Mouse (Mus musculus): ENCODE measurements at regions not wholly inside any gene's neighbourhood (a gene's known extent, or its start where the extent isn't known, plus 50 kb on each side); places are given as distances from the start of the nearest gene placed in this dataset.

DNA sequence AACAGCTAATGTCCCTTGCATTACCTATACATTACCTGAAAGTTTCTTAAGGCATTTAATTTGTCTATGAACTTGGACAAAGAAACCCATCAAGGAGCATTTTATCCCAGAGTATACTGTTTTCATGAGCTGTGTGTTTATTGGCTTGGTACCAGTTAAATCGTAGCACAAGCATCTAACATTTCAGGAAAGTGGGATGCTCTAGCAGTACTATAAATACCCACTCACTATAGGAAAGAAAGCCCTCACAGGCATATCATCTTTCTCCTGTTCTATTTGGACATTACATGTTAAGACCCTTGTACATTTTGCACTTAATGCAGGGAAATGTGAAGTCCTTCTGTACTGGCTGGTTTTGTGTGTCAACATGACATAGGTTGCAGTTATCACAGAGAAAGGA lies 163.9 kb downstream of the Ptprc start:
- DNase-seq, result no peak

DNA sequence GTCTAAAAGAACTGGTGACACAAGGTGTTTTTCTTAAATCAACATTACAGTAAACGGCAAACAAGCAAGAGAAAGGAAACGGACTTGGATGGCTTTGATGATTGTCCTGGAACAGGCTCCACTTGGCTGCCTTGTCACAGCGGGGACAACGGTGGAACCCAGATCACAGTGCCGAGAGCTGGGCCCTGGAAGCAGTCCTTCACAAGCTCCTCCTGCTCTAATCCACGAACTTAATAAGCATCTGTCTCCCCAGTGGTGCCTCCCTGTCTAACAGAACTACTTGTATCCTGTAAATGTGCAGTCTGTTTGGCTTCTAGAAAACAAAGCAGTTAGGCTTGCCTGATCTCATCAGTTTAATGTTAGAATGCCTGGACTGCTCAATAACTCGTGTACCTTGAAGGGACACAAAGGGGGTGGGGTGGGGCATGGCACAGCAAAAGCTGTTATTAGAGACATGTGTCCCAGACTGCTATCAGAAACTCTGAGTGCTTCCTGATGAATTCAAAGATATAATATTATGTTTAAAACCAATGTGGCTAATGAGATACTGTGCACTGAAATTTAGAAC lies 164.5 kb downstream of the Ptprc start:
- no peak for DNase-seq

DNA sequence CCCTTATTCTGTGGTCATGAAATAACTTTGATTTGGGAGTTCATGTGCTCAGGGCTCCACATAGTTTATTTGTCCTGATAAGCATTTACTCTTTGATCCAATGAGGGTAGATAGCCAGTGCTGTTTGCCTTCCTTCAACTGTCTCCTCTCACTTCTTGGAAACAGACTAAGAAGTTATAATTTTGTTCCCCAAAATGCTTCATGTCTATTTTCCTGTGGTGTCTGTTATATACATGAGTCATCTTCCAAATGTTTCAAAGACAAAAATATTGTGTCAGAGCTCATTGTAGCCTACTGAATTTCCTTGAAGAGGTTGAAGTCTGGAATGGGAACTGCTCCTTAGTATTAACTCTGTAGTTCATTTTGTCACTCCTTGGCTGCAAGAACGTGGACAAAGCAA lies 168.7 kb downstream of the Ptprc start:
- no peak for DNase-seq

DNA sequence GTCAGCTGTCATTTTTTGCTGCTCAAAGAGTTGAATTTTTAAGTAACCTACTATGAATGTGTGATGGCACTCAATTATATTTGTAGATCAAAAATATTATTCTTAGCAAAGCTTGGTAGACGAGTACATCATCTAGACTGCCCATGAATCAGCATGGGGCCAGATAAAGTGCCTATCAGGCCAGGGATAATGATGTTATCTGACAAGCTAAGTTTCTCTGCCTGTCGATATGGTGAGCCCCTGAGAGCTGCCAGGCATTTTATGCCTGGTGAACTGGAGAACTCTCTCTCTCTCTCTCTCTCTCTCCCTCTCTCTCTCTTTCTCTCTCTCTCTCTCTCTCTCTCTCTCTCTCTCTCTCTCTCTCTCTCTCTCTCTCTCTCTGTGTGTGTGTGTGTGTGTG lies 171.2 kb downstream of the Ptprc start:
- DNase-seq, result no peak

DNA sequence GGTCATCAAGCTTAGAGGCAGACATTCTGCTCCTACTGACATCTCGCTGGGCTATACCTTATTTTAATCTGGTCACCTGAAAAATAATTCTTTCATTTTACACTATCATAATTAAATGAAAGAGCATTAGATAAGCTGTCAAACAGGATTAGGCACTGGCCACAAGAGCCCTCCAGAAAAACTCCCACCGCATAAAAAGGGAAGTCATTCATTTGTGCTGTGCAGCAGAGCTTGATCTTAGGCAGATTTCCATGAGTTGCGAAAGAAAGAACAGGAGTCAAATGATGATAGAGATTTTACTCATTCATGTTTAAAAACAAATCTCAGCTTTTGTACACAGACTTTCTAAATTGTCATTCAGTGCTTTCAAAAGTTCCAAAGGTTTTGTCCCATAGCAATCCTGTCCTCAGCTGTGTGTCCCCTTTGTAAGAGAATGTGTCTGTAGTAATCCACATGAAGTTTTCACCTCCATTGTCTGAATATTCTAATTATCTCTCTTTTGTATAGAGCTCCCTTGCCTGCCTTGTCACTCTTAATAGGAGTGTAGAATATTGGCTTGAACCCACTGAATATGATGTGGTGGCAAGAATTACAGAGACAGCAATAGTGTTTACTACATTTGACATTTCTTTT lies 176.1 kb downstream of the Ptprc start:
- no peak for DNase-seq

DNA sequence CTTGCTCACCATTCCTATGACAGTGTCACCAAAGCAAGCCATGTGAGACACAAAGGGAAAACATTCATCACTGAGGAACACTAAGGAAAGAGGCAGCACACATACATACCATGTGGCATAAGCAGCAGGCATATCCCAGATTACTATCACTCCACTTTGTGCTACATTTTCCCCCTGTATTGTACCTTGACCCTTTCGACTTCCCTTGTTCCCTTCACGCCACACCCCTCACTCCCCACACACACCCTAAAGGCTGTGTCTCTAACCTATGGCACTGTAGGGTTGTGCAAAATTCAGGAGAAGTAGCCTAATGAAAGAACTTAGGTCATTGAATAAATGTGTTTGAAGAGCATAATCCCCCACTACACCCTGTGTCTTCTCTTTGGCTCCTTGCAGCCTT lies 179.5 kb downstream of the Ptprc start:
- no peak for DNase-seq

DNA sequence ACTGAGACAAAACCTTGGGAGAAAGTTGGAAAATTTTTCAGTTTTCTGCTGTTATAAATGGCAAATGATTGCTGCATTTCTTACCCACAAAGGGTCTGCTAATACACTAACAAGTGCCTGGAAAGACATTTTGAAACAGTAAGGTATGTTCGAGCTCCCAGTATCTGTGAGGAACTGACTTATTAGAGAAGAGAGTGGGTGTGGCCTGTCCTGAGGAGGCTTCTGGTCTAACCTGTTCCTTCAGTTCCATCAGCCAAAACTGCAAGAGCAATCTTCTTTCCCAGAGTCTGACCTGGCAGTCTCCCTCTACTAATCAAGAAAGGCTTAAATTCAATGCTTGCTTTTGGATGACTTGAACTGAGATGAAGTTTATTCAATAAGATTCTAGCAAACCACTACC lies 183.6 kb downstream of the Ptprc start:
- DNase-seq, result no peak

DNA sequence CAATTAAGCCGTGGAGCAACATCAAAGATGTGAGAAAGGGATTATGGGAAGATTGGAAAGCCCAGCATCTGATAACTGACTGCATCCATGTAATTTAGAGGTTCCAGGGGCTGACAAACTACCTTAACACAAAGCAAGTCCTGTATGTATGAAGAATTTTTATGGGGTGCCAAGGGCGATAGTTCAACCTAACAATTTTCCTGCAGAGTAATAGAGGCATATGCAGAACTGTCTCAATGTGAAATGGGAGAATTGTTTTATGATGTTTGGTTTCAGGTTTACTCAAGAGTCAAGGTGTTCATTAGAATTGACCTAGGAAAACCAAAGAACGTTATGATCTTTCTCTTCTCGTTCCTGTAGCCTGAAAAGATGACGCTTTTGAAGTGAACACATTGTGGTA lies 184.1 kb downstream of the Ptprc start:
- DNase-seq, result no peak

DNA sequence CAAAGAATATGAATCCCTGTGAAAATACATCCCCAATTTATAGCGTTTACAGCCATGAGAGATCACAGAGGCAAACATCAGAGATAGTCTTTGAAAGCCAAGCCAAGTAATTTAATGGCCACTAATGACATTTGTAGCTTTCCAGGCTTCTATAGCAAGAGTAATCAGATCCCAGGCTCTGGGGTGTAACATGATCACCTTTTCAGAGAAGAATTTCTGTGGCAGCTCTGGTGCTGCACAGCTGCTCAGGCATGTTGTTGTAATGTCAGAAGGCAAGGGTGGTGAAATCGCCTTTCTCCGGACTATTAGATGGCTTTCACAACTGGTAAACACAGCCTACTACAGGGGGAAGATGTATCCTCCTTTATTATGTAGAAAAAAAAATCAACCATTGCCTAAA lies 202.1 kb downstream of the Ptprc start:
- DNase-seq, result no peak

DNA sequence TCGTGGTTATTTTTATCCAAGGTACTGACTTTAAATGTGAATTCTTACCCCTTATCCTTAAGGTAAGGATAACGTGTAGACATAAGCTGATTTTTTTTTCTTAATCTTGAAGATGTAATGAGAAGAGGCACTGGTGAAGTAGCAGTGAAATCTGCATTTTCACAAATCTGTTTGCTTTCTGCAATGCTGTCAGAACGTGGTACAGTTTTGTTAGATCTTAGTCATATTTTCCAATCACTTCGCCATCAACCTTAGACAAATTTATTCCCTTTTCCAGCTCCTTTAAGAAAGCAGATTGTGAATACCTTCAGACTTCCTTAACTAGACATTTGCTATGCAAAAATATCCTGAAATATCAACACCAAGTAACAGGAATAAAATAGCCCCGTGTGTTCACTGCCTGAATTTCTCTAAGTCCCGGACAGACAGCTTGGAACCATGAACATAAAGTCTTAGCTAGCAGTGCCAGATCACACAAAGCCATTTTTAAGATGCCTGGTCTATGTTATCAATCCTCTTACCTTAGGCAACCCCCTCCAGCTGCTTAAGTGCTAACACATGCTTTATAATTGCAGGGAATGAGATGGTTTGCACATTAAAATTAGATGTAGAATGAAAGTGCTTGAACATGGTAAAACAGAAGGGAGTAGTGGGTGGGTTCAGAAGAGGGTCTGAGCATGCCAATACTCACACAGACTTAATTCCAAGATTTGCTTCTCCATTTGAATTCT lies 202.7 kb downstream of the Ptprc start:
- DNase-seq, result no peak

DNA sequence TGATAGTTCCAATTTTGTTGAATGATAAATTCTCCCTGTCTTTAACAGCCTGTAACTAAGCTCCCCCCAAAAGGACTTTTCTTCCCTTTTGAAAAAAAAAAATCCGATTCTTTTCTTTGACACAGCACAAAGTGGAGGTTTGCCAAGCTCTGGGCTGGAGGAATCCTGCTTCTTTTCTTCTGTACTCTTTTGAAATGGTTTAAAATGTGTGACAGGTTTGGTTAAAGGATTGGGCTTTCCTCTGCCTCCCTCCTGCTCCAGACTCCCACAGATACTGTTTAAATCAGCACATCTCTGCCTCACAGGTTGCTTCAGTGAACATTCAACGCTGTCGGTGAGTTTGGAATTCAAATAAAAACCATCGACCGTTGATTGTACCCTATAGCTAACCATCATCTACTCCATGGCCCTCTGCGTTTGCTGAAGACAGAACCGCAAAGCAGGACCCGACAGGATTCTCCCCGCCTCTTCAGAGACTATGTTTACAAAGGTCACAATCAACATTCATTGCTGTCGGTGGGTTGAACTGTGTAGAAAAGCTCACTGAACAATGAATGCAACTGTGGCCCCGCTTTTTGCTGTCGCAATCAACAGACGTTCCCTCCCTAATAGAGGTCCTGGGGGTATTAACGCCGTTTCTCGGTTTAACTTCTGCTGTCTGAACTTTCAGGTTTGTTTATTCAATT lies 209.2 kb downstream of the Ptprc start:
- DNase-seq, result no peak

DNA sequence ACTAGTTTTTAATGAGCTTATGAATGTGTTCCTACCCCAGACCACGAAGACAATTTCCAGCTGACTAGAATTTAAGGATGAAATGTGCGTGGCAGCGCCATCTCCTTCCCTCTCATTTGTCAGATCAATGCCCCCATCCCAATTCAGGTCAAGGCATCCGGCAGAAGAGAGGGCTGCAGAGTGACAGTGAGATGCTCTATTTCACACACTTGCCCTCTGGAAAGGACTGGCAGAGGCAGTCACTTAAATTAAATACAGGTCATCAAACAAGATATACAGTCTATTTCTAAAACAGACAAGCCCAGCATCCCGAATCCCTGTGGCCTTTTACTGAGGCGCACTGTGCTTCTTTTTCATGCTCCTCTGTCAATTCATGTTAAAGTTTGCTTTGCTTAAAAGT lies 211.9 kb downstream of the Ptprc start:
- no peak for DNase-seq

DNA sequence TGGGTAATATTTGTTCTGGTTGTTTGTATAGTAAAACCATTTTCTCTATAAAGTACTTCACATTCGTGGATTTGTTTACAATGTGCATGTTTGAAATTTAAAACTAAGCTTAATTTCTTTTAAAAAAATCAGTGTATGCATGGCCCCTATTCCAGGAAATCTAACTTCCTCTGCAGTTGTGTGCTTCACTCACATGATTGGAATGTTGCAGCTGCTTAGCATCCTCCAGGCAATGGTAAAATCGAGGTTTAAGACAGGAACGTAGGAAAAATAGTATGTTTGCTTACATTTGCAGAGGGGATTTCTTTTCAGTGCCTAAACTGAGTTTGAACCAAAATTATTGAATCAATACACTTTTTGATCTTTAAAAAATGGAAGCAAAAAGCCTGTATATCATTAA lies 217.5 kb downstream of the Ptprc start:
- DNase-seq, result no peak

DNA sequence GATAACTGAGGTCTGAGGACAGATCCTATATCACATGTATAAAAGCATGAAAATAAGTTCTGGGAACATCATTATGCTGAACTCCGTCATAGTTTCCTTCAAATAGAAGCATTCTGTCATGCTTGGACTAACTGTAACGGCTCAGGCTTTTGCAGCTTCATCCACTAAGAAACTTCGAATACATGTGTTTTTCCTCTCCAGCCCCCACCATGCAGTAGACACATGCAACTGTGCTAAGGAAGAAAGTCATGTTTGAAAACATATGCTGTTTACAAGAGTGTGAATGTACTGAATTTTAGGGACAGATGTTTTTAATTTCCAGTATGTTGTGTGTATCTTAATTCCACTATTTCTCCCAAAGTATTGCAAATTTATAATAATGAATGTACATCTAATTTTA lies 219.5 kb downstream of the Ptprc start:
- DNase-seq, result no peak

DNA sequence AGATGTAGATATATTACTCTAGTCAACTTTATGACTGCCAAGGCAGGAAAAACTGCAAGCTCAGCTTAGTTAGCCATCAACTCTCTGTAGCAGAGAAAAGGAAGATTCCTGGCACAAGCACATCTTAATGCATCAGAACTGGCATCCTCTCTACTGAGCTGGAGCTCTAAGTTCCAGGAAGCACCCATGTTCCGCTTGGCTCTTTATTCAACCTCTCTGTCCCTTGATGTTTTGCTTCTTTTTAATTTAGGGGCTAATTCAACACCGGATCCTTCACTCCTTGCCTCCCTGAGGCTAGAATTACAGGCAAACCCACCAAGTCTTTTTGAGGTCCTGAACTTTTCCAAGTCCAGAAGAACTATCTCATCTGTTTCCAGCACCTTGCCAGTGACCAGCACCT lies 220.4 kb downstream of the Ptprc start:
- no peak for DNase-seq

DNA sequence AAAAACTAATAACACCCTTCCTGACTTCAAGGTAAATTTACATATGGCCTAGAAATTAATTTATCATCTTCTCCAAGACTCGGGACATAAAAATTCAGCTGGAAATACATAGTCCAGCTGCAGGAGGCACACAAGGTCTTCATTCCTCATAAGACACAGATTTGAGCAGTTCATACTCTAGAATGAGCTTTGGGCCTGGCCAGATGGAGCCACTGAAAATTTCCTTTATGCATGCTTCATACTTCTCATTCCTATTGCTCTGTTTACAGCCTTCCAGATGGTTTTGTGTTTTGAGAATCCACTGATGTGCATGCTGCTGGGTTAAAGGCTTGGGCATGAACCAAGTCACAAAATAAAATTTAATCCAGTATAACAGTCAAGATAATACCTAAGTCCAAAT lies 222.1 kb downstream of the Ptprc start:
- DNase-seq, result no peak

DNA sequence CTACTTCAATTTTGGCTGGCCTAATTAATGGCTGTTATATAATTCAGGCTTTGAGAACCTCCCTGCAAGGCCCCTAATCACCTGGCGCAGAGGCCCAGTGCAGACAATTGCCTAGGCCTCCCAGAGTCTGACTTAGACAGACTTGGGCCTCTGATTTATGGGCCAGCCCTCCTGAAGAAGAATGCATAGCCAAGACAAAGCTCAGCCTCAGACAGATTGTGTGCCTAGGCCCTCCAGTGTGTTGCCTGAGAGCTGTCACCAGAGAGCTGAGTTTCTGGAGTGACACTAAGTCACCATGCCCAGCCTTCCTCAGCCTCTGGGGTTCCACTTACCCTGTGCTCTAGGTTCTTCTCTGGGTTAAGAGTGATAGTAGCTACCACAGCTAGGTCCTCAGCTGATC lies 222.7 kb downstream of the Ptprc start:
- DNase-seq, result peak; percentile 35

DNA sequence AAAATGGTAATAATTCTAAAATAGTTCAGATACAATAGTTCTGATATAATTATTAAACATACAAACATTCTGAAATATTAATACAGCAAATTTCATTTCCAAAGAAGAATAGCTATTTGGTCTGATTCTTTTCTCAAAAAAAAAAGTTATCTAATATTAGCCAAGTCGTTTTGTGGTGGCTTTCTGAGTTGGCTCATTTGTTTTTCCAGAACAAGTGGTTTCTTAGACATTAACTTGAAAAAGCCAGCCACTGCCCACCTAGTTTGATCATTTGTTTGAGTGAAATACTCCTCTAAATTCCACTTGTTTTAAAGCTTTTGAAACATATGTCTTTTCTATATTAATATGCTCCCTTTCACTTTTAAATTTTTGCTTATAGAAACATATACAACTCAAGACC lies 227.6 kb downstream of the Ptprc start:
- no peak for DNase-seq

DNA sequence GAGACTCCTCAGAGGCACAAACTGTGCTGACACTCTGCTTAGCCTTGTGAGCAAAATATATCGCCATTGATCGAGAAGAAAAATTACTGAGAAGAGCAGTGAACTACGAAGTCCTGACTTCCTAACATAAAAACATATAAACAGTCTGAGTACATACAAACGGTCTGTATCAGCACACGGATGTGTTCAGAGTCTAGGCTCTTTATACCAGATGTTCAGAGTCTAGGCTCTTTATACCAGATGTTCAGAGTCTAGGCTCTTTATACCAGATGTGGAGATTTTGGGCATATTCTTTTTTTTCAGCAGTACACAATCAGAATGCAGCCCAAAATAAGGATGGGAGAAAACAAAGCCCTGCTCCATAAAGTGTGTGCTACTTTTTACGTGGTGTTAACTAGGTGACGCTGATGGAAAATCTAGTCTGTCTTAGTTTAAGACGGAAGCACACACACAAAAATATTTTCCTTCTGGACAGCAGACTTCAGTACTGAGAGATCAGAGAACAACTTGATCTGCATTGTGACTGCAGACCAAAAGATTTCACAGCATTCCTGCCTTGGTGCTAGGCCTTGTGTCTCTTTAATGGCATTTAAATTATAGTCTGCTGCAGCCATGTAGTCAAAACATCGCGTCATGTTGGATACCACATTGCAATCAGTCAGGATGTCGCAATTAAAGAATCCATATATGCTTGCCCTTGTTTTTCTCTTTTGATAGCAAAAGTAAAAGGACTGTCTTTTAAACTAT lies 233.6 kb downstream of the Ptprc start:
- no peak for DNase-seq

DNA sequence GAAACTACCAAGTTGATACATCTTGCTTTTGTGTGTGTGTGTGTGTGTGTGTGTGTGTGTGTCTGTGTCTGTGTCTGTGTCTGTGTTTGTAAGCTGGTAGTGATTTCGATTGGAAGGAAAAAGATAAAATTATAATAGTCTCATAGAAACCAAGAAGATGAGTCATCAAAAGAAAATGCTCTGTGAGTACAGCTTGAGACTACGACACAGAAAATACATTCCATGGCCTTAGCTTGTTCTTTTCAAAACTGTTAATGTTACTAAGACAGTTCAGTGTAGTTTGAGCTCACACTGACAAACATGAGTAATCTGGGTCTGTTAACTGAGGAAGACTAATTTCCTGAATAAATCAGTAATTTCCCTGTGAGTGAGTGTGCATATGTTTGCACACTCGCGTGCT lies 239.8 kb downstream of the Ptprc start:
- DNase-seq, result no peak

DNA sequence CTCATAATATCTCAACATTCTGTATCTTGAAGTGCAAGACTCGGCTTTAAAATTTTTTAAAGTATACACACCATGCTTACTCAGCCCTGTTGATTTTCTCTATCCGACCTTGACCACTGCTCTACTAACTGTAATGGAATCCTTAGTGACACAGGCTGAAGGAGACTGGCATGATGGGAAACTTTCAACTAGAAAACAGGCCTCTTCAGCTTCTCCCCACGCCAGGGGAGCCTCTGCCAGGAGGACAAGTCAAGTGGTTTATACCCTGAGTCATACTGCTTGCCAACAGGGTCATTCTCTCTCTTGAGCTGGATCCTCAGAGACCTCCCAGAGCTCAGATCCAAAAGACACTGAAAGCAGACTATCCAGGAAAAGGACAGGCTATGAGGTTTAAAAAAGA lies 245.7 kb downstream of the Ptprc start:
- DNase-seq, result peak; percentile 54

DNA sequence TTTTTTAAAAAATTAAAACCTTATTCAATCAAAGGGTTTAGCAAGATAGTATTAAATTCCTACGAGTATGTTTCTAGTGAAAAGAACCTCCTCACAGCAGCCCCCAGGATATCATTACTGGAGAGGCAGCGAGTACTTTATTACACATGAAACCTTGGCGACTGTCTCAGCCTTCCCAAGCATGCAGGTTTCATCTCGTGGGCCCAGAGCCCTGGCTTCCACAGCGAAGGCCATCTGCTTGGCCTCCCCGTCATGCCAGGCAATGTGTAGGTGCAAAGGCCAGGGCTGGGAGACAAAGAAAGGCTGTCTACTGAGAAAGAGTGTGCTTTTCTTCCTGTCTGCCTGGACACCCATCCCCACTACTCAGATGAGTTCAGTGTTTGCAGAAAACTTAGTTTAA lies 247.0 kb downstream of the Ptprc start:
- peak; percentile 93 for DNase-seq

DNA sequence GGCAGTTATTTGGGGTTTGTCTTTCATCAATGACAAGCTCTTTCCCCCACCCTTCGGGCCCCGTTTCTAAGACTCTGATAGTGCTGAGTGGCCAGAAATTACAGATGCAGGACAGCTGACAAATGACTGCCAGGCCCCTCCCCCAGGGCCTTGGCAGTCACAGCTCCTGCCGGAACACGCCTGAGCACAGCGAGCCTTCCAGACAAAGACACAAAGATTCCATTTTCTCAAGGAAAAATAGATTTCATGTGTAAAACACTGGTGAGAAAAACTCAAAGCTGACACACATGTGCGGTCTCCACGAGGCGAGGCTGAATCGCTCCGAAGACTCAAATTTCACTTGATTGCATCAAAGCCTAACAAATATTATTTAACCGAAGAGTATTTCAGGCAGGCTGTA lies 247.6 kb downstream of the Ptprc start:
- peak; percentile 64 for DNase-seq
